Mouse (Mus musculus) liver, embryonic 14.5 days (tissue): ENCODE measurements around the gene Agt.

Experiments used
- CTCF ChIP-seq: IDR thresholded peaks from 2 replicates; pipeline ENCODE4 v1.5.1; 2016; ENCODE audit warnings: antibody characterized with exemption, low read depth, control low read depth
- EP300 ChIP-seq: IDR thresholded peaks from 2 replicates; pipeline ENCODE4 v1.6.1; 2016; ENCODE audit warnings: antibody characterized with exemption, low read depth

DNA sequence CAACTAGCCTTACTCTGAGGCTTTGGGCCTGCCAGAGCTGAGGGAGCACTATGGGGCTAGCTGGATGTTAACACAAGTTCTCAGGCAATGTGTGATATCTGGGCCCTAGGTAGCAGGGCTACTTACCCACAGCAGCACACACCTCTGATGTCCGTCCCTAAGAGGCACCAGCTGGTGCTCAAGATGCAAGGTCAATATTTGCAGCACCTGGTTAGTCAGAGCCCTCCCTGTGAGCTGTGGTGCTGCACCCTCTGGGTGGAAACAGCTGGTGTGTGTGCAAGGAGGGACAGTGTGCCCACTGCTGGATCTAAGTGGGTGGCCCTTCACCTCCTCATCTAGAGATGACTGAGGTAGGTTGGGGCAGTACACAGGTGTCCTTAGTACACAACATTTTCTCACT lies 7.2 kb upstream of the Agt start:
- TF ChIP-seq CTCF (no peak), EP300 (no peak)
